Mouse (Mus musculus) frontal cortex, adult 2 months (tissue): ENCODE data around the gene 1110002E22Rik. TPM values are rescaled to one million over a fixed set of nuclear protein-coding genes. Genes with fewer than 3 reads are reported as not detected.

Experiments
- DNase-seq, 2 experiments: peaks; one replicate each; pipeline ENCODE4 v3.0.0; 2022; ENCODE audit warnings: low spot score in 1 of 2; ENCODE audit errors: extremely low spot score in 1 of 2
- polyA plus RNA-seq: library from polyadenylated mRNA; depleted of rRNA; stranded (reverse); fragments of >200 nt; gene quantifications from 2 replicates; pipeline ENCODE4 v1.2.3, GENCODE M21; 2012; rRNA removed

The 1110002E22Rik gene
- polyA plus RNA-seq, result 1.3 and 1.6 TPM in 2 replicates

DNA sequence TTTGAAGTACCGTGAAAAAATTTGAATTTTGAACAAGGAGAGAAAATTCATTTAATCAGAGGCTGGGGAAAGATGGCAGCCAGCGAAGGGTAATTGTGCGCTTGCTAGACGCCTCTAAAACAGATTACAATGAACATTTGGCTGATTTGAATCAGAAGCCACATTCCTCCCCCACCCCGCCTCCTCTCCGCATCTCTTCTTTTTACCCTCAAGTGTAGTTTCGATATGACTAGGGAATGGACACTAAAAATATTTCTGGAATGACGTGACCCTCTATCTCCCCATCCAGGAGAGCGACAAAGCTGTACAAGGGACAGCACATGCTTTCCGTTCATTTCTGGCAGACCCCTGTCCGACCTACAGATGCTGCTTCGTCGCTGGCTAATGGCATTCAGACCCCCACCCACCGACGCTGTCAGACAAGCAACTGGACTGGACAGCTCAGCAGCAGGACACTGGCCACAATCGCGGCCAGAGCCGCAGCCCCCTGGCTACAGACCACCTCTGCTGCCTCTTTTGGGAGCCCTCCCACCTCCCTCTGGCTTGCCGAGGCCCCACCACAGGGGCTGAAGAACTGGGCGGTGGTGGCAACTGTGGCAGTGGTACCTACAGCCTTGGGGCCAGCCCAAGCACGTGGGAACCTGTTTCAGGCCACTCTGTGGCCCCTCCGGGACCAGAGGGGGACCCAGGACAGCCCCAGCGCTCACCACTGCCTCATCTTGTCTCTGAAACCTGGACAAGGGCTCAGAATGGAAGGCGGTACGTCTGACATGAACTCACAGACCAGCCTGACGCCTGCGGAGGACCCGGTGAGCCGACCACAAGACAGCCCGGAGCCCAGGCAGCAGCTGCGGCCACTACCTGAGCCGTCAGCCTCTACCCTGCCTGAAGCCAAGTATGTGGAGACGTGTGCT, at the start of gene 1110002E22Rik:
Gene 1110002E22Rik, plus strand, starts transcription at position 321 of the 914 bp plus-strand sequence.
- DNase-seq, result peak in 1 of 2 experiments; percentile 64

DNA sequence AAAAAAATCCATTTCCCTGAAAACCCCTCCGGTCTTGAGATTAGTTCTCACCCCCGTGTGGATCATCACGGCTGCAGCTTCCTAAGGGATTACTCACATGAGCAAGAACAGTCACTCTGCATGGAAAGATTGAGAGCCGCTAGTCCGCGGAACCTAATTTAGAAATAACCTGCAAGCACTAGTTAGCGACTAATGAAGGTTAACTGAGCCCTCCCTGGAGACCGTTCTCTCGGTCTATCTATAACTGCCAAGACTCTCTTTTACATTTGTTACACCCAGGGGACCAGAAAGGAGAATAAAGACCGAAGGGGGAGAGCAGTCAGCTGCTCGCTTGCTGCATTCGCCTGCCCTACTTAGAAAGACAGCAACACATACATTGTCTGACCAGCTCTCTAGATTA, 48.0 kb upstream of the 1110002E22Rik start:
- no peak for DNase-seq

GRCm38 (mm10) chr3:138022003-138022402, 42.8 kb upstream of the 1110002E22Rik start:
- DNase-seq, result no peak

GRCm38 (mm10) chr3:138022651-138023050, 42.2 kb upstream of the 1110002E22Rik start:
- no peak for DNase-seq

- peak in 1 of 2 experiments; percentile 17 for DNase-seq
These were observed 38.6 kb upstream of the 1110002E22Rik start for GRCm38 (mm10) chr3:138026286-138026685.

- peak in 1 of 2 experiments; percentile 39 for DNase-seq
These were observed 37.1 kb upstream of the 1110002E22Rik start for GRCm38 (mm10) chr3:138027575-138028362.

DNA sequence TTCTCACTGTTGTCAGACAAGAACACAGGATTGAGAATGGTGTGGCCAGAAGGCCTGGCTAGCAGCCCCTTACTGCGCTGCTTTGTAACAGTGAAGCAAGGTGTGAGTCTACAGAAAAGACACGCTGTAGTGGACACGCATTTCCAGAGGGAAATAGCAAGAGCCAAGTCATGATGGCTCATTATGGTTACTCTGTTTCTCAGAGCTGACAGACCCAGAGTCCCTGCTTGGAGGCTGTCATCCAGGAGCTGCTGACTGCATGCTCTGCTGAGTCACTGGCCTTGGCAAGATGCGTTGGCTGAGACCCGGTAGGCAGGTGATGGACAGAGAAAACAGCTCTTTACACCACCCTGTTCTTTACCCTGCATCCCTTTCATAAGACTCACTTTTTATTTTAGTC, 35.5 kb upstream of the 1110002E22Rik start:
- DNase-seq, result peak; percentile 18 to 51

- DNase-seq, result no peak
These were observed 34.3 kb upstream of the 1110002E22Rik start for GRCm38 (mm10) chr3:138030563-138030962.

GRCm38 (mm10) chr3:138033986-138034385, 30.9 kb upstream of the 1110002E22Rik start:
- DNase-seq, result no peak

DNA sequence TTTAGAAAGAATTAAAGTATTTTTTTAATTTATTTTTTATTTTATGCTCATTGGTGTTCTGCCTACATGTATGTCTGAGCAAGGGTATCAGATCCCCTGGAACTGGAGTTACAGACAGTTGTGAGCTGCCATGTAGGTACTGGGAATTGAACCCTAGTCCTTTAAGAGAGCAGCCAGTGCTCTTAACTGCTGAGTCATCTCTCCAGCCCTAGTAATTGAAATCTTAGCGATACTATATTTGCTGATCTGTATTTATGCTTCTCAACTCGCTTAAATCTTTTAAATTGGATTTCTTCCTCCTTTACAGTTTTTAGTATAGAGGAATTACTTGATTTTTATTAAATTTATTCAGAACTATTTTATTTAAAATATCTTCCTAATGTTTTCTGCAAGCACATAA, 23.9 kb upstream of the 1110002E22Rik start:
- no peak for DNase-seq

- no peak for DNase-seq
These were observed 23.1 kb upstream of the 1110002E22Rik start for GRCm38 (mm10) chr3:138041591-138042301.

GRCm38 (mm10) chr3:138043316-138043715, 21.5 kb upstream of the 1110002E22Rik start:
- no peak for DNase-seq

DNA sequence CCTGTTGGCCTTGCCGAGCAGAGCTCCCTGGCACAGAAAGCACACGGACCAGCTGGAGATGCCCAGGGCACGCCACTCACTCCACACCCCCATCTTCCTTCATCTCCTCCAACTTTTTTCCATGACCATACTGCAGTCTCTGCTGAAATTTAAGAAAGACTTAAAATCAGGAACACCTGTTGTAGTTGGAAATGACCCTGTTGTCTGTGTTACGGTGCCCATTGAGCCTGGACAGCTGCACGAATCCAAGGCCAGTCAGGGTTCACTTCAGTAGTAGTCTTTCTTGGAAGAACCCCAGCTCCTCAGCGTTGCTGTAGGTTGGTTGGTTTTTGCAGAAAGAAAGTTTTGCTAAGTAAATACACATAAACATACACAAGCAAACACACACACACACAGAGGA, 15.3 kb upstream of the 1110002E22Rik start:
- DNase-seq, result no peak

DNA sequence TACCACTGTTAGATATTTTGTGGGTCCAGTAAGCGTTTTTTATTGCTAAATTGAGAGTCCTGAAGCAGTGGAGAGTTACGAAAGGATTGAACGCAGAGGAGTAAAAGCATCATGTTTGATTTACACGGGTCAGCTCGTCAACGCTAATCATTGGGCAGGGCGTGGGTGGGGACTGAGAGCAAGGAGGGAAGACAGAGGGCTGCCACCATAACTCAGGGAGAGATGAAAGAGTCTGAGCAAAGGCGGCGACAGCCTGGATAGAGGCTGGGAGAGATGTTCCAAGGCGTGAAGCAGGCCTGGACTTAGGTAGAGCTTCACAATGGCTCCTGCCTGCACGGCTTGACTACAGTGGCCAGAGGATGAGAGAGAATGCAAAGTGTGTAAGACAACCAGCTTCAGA, 14.1 kb upstream of the 1110002E22Rik start:
- DNase-seq, result no peak

GRCm38 (mm10) chr3:138051431-138051830, 13.4 kb upstream of the 1110002E22Rik start:
- DNase-seq, result no peak

DNA sequence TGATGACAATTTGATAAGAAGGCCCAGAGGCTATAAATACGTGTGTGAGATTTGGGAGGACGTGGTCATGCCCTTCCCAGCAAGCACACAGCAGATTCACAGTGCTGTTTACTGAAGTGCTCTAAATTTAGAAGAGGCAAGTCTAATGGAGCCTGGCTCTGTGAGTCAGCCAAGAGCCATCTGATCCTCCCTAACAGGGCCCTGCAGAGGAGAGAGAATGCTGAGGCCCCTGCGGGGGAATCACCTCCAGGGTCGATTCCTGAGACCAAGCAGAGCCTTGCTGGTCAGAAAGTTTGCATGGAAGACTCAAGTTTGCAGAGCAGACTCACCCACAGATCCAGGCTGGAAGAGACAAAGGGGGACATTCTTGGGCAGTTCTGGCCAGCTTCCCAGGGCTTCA, 10.9 kb upstream of the 1110002E22Rik start:
- DNase-seq, result no peak

GRCm38 (mm10) chr3:138056976-138057375, 7.9 kb upstream of the 1110002E22Rik start:
- DNase-seq, result no peak

DNA sequence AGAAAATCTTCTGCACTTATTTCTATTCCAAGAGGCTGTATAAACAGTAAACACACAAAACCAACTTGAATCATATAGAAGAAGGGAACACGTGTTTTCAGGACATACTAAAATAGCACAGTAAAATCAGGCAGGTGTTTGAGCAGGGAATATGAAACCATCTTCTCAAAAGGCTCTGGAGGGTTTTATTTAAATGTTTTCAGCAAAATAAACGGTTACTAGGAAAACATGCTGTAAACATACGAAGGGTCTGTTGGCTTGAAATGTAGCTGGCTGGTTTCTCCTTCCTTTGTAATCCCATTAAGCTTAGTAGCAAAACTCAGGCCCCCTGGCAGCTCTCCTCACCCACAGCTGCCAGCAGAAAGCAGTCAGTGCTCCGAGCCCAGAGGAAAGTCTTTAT, 6.6 kb upstream of the 1110002E22Rik start:
- no peak for DNase-seq

- no peak for DNase-seq
These were observed 4.4 kb upstream of the 1110002E22Rik start for GRCm38 (mm10) chr3:138060429-138060828.

DNA sequence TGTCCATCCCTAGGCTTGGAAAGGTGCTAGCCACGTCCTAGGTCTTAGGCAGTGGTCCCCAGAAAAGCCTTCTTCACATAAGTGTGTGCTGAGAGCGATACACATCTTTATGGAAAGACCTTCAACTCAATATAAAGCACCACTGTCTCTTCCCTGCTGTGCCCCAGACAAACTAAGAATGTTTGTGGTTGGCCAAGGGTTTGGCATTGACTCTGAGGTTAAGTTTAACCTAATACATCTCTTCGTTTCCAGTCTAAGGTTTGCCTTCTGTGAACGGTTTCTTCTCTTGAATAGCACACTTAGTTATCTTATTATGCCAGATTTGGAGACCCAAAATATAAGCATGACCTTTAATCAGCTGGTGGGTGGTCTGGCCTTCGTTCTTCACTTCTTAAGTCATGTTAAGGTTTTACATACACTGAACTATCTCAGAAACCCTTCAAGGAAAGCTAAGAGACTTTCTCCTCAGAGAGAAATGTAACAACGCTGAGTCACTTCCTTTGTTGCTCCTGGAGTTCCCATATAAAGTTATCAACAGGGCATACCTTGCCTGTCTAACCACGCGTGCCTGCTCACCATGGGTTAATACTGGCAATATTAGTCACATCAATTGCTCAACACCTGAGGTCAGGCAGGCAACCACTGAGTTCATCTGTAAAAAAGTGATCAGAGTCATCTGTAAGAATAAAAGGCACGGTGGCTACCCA, 3.5 kb upstream of the 1110002E22Rik start:
- no peak for DNase-seq
